Mouse (Mus musculus) cerebellum, postnatal 36 days (tissue): Measurements from ENCODE around the gene Arhgap45.
A peak's percentile ranks its signal among the peaks of the same experiment; 100 is the strongest.

Experiments used
- DNase-seq, 2 experiments: peaks; one replicate each; pipeline ENCODE4 v3.0.0; 2021 to 2022; ENCODE audit warnings: mixed read lengths in 2 of 2

Arhgap45 gene

DNA sequence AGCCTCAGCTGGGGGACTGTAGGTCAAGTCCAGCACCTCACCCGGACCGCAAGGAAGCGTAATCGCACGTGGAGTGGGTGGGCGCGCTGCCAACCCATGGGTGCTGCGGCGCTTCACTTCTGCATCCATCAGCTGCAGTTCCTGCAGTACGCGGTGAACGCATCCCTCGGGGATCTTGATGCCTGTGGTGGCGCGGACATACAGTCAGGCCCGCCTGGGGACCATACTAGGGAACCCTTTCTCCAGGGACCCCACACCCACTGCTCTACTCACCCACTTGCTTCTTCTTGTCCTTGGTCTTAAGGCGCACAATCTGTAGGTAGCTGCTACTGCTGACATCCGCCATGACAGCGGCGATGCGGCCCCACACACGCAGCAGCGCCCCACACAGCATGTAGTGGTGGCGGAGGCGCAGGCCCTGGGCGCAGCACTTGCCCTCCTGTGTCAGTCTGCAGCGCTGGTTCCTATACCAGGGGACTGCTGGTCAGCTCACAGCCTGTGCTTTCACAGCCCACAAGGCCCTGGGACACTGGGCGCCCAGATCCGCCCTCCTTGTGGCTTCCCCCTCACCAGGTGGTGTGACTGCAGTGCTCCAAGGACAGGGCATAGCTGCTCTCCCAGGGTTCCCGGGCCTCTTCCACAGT is 41.4 kb downstream of the Arhgap45 start:
- DNase-seq, result peak in 1 of 2 experiments; percentile 47

DNA sequence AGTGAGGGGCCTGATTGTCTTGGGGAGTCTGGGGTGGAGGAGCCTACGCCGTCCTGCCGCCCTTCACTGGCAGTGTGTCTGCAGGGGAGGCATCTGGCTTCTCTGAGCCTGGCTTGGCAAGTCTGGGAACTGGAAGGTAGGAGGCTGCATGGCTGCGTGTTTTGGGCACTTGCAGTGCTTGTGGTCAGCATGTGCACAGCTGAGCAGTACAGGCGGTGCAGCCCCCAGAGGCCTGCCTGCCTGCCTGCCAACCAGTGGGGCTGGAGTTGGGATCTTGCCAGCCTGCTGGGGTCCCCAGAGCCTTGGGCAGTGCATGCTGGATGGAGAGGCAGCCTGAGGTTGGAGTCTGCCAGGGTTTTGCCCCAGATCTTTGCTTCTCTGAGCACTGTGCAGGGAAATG is 46.7 kb downstream of the Arhgap45 start:
- DNase-seq, result no peak

- DNase-seq, result no peak
Measured at GRCm38 (mm10) chr10:80063877-80064650, 47.6 kb downstream of the Arhgap45 start.

DNA sequence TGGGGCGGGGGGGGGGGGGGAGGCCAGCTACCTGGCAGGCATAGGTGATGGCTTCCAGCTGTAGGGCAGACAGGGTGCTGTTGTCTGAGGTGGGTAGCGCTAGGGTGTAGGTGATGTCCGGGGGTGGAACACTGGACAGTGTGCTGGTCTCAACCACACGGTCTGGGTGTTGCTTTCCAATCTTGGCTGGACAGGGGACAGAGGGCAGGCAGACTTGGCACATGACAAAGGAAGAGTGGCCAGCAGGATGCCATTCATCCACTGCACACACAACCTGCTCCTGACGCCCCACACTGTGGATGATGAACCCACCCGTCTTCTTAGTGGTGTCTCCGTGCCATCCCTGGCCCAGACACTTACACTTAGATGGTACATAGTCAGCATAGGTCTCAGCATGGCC is 52.8 kb downstream of the Arhgap45 start:
- DNase-seq, result no peak

DNA sequence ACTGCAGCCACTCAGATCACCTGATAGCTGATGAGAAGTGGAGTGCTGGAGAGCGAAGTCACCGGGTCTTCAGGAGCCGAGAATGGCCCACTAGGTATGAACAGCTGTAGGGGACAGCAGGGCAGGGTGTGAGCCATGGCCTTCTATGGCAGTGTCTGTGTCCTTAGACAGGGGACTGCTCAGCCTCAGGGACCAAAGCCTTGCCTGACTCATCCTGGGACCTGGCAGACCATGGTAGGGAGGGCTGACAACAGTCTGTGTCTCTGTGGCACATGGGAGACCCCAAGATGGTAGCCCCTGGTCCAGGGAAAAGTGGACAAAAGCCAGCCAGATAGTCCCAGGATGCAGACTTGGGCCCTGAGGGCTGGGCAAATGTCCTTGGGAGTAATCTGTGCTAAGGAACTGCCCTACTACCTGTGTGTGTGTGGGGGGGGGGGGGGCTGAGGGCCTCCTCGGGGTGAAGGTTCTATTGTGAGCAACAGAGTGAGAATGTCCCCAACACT is 53.5 kb downstream of the Arhgap45 start:
- no peak for DNase-seq

DNA sequence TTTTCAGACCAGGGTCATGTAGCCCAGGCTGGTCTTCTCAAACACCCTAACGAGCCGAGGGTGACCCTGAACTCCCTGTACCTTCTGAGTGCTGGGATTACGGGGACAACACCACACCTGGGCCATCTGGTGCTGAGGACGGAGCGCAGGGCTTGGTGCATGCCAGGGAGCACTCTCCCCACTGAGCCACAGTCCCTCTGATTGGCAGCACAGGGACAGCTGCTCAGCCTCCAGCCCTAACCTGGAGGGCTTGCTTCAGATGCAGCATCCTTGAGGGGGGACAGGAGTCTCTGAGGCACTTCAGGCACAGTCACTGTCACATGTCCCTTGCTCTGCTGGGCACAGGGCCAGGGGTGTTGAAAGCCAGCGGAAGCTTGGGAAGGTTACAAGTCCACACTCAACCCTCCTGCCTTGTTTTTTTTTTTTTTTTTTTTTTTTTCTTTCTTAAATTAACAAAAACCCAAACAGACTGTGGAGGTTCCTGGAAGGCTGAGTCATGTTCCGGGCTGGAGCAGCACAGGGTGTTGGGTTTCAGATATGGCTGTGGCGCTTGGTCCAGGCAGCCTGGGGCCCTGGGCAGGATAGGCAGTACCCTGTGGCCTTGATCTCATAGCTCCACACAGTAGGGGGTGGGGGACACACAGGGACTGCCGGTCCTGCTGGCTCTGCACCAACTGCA is 54.5 kb downstream of the Arhgap45 start:
- peak; percentile 85 to 90 for DNase-seq

DNA sequence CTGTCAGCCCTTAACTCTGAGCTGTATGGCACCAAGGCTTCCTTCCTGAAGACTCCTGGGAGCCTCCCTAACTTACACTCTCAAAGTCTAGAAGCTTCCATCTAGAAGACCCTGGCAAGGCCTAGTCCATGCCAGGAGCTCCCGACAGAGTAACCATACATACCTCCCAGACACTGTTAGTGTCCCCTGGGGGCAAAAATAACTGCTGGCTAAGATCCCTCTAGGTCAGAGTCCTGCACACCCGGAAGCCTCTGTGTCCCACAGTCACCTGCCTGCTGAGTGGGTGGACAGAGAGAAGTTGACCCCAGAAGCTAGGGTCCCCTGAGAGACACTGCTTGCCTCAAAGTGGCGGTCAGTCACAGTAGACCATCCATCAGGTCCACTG is 55.1 kb downstream of the Arhgap45 start:
- DNase-seq, result no peak

- no peak for DNase-seq
Measured at GRCm38 (mm10) chr10:80072623-80073489, 56.4 kb downstream of the Arhgap45 start.

DNA sequence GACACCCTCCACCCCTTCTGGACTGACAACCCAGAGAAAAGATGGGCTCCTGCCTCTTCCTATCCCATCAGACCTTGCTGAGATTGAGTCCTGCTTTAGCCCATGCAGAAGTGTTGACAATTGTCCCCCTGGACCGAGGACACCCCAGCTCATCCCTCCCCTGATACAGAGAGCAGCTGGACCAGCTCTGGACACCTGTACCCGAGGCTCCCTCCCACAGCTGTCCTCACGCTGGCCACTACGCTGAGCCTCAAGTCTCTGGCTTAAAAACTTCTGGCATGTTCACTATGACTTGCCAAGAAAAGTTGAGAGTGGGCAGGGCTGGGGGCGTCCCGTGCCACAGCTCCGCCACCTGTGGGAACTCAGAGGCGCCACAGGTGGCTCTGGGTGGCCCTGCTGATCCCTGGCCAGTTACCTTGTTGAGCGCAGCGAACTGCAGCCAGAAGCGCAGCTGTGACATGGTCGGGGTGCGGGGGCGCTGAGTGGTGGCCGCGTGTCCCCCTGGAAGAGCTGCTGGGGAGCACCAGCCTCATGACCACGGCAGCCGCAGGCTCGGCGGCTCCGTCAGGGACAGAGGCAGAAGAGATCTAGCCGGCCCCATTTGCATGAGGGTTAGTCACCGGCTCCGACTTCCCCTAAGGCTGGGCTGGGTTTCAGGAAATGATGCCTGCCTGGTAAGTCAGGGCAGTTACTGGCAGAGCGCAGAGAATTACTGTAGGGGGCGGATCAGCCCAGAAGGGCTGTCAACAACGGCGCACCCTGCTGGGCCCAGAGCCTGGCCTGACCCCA is 58.6 kb downstream of the Arhgap45 start:
- peak; percentile 43 to 56 for DNase-seq

GRCm38 (mm10) chr10:80075924-80076323 is 59.5 kb downstream of the Arhgap45 start:
- DNase-seq, result no peak

- no peak for DNase-seq
Measured at GRCm38 (mm10) chr10:80076386-80076785, 59.9 kb downstream of the Arhgap45 start.

GRCm38 (mm10) chr10:80077312-80077711 is 60.9 kb downstream of the Arhgap45 start:
- no peak for DNase-seq

- no peak for DNase-seq
Measured at GRCm38 (mm10) chr10:80078366-80078765, 61.9 kb downstream of the Arhgap45 start.

DNA sequence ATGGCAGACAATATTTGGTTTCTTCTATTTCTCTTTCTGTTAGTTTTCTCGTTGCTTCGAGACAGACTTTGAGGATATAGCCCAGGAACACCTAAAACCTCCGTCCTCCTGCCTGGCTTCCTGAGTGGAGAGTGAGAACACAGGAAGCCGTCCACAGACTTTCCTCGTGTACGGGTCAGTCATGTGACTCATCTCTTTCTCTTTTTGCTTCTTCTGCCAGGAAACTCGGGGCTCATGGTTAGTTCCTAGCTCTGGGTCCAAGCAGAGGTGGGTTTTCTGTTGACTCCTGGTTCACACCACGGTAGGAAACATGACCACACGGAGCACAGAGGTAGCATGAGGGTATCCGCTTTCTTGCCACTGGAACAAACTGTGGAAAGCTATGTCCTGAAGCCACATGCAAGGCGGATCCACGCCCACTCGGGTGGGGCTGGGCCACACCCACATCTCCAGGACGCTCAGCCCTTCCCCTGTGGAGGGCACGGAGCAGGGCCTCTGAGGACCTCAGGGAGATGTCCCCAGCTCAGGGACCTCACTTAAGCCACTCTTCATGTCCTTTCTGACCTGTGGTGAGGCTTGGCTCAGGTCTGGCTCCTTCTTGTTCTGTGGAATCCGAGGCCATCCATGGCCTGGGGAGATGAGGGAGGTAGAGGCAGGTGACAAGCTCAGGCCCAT is 64.1 kb downstream of the Arhgap45 start:
- DNase-seq, result no peak
